Mouse (Mus musculus): ENCODE data around the gene Atf2.
"Not testable (repeated sequence)": the region's sequence is repeated elsewhere in the genome, so short reads cannot be mapped to it uniquely, and the experiment has no call there.

- TF ChIP-seq POLR2A (IDR thresholded peaks at IDR 0.05; ENCODE audit: low read depth, low read length); MAX (IDR thresholded peaks at IDR 0.05; ENCODE audit: low read length); NELFE (IDR thresholded peaks at IDR 0.05; ENCODE audit: low read depth, low read length): not testable (repeated sequence)
Observed at GRCm38 (mm10) chr2:73904679-73905078, 12.2 kb upstream of the Atf2 start.
